25 mouse cellular contexts compared by ENCODE assay signal in genomic region chr7:99887230-99887735, GRCm38 (mm10). TPM values are rescaled to one million over a fixed set of nuclear protein-coding genes. Genes with fewer than 3 reads are reported as not detected.
DNase-seq lines count a peak whose midpoint lies in the region; ATAC-seq and TF ChIP-seq lines count a peak whose summit lies in the region.
"Had no signal": no experiment of that assay in that cellular context is flagged by ENCODE, and none has a peak within 500 bp of the region (broad histone marks: within the 10 kb centered on the region; RNA-seq: fewer than 3 reads in every experiment).

No protein-coding gene starts in this region.

- TF ChIP-seq CTCF in MEL (IDR thresholded peaks at IDR 0.05 in 2 of 3, conservative IDR thresholded peaks at IDR 0.05 in 1 of 3; ENCODE audit: control insufficient read depth in 1 of 3, insufficient read depth in 1 of 3, low read depth in 2 of 3, low read length in 3 of 3, poor library complexity in 1 of 3, severe bottlenecking in 1 of 3): no peak

- peaks cover 0 to 21% of the 10 kb centered on the region in 2 experiments; a peak in 2 of 4 replicates for H3K36me3 ChIP-seq in MEL (ENCODE audit: control insufficient read depth in 1 of 2, insufficient read depth in 2 of 2, low read length in 2 of 2)
- H3K36me3 ChIP-seq: embryonic facial prominence, embryonic 10.5 days; embryonic facial prominence, embryonic 12.5 days; forebrain, embryonic 15.5 days; G1E had no signal

- no peaks in the 10 kb centered on the region for H3K9me3 ChIP-seq in MEL (replicated peaks; ENCODE audit: insufficient read depth, low read length)
- H3K9me3 ChIP-seq: embryonic facial prominence, embryonic 10.5 days; embryonic facial prominence, embryonic 12.5 days; forebrain, embryonic 13.5 days; forebrain, embryonic 15.5 days; G1E had no signal

- H3K27ac ChIP-seq in MEL (ENCODE audit: control insufficient read depth, low read depth, low read length): no peak overlapping the region
- H3K27ac ChIP-seq: embryonic facial prominence, embryonic 10.5 days; embryonic facial prominence, embryonic 12.5 days; forebrain, embryonic 13.5 days; forebrain, embryonic 15.5 days had no signal

- ATAC-seq in granulocyte monocyte progenitor cell, adult 5-6 weeks (replicated peaks; ENCODE audit: poor library complexity, severe bottlenecking): peak; percentile 81
- peak; percentile 61 for ATAC-seq in megakaryocyte progenitor cell, adult 5-6 weeks (replicated peaks; ENCODE audit: poor library complexity)
- ATAC-seq in frontal cortex, adult (ENCODE audit: low TSS enrichment): no peak
- ATAC-seq: CD4-positive, CD25-positive, alpha-beta regulatory T cell, adult 4 months; forebrain, embryonic 13.5 days; forebrain, embryonic 15.5 days; forebrain, postnatal 0 days had no signal

- H3K79me2 ChIP-seq in MEL (ENCODE audit: control insufficient read depth, insufficient read depth, low read length, poor library complexity): no peaks in the 10 kb centered on the region

- no peak for TF ChIP-seq EP300 in MEL (IDR thresholded peaks at IDR 0.05; ENCODE audit: low read depth in 1 of 2, low read length in 2 of 2)

- DNase-seq in 416B (ENCODE audit: low read depth) (peak; percentile 77), MEL (ENCODE audit: low read depth, low spot score) (peak; percentile 46)
- DNase-seq in adrenal gland, postnatal 25 days: no peak
- DNase-seq in retina, postnatal 1 day: no peak
- no peak for DNase-seq in kidney, postnatal 36 days
- DNase-seq: adrenal gland, adult 2 months; adrenal gland, postnatal 10 days; adrenal gland, postnatal 36 days; B cell, adult 2 months; cerebellum, adult 11-12 months; cerebellum, adult 2 months; cerebellum, adult 9-10 months; cerebellum, postnatal 10 days; cerebellum, postnatal 25 days; forebrain, postnatal 0 days had no signal

- H3K9ac ChIP-seq in MEL (ENCODE audit: control insufficient read depth, low read depth, low read length, poor library complexity, severe bottlenecking): no peak overlapping the region
- H3K9ac ChIP-seq: embryonic facial prominence, embryonic 12.5 days; forebrain, embryonic 13.5 days; forebrain, embryonic 15.5 days; forebrain, postnatal 0 days had no signal

- H3K4me1 ChIP-seq in MEL (ENCODE audit: control insufficient read depth in 1 of 2, insufficient read depth in 2 of 2, low read length in 2 of 2): peaks cover 15 to 20% of the 10 kb centered on the region in 2 experiments
- H3K4me1 ChIP-seq: embryonic facial prominence, embryonic 12.5 days; forebrain, embryonic 15.5 days had no signal

- no peak for TF ChIP-seq POLR2A in MEL (IDR thresholded peaks at IDR 0.05; ENCODE audit: control insufficient read depth in 1 of 2, insufficient read depth in 1 of 2, low read depth in 1 of 2, low read length in 2 of 2, poor library complexity in 1 of 2)

- H3K27me3 ChIP-seq in MEL (ENCODE audit: control insufficient read depth in 1 of 2, insufficient read depth in 2 of 2, low read length in 2 of 2): no peaks in the 10 kb centered on the region
- H3K27me3 ChIP-seq: CH12.LX; embryonic facial prominence, embryonic 12.5 days; forebrain, embryonic 13.5 days; forebrain, embryonic 15.5 days had no signal

- H3K4me3 ChIP-seq in MEL (ENCODE audit: control insufficient read depth in 1 of 2, insufficient read depth in 1 of 2, low read depth in 2 of 2, low read length in 2 of 2): no peak overlapping the region
- H3K4me3 ChIP-seq: embryonic facial prominence, embryonic 10.5 days; embryonic facial prominence, embryonic 12.5 days; forebrain, embryonic 13.5 days; forebrain, embryonic 15.5 days had no signal

- TF ChIP-seq RAD21 in MEL (IDR thresholded peaks at IDR 0.05; ENCODE audit: low read depth, low read length): no peak

TF ChIP-seq in MEL, 35 proteins besides CTCF, POLR2A, EP300 and RAD21:
- TF ChIP-seq JUND (IDR thresholded peaks at IDR 0.05; ENCODE audit: low read depth, low read length) (no peak), USF2 (IDR thresholded peaks at IDR 0.05; ENCODE audit: borderline replicate concordance in 1 of 2, insufficient read depth in 1 of 2, low read depth in 1 of 2, low read length in 2 of 2) (no peak), CHD1 (IDR thresholded peaks at IDR 0.05; ENCODE audit: low read depth, low read length) (no peak), ETS1 (IDR thresholded peaks at IDR 0.05; ENCODE audit: low read depth, low read length) (no peak; the same call in 1 of the 2 replicates), MYC (IDR thresholded peaks at IDR 0.05; ENCODE audit: low read depth, low read length) (no peak), ELF1 (IDR thresholded peaks at IDR 0.05; ENCODE audit: low read depth, low read length) (no peak), MAZ (IDR thresholded peaks at IDR 0.05; ENCODE audit: low read depth, low read length) (no peak), MAFK (IDR thresholded peaks at IDR 0.05; ENCODE audit: borderline replicate concordance, low read depth, low read length) (no peak), BHLHE40 (IDR thresholded peaks at IDR 0.05; ENCODE audit: borderline replicate concordance, low read depth, low read length) (no peak), MAX (IDR thresholded peaks at IDR 0.05; ENCODE audit: low read length) (no peak), KAT2A (conservative IDR thresholded peaks at IDR 0.05; ENCODE audit: low read depth, low read length) (no peak), POLR2AphosphoS5 (IDR thresholded peaks at IDR 0.05; ENCODE audit: borderline replicate concordance, low read depth, low read length) (no peak), MYB (IDR thresholded peaks at IDR 0.05; ENCODE audit: low read depth, low read length) (no peak)

RNA-seq across cellular contexts. Expression of gene Spcs2, which starts 24.0 kb away (rescaled TPM):
- total RNA-seq in MEL (2012; rRNA removed): 203 and 241 TPM in 2 replicates
- polyA plus RNA-seq in MEL (2012; ENCODE audit: insufficient read depth in 1 of 2, insufficient read length in 2 of 2, low read depth in 1 of 2, low replicate concordance in 2 of 2, missing spikeins in 1 of 2): 100 to 1,000 TPM in 1 of 2 experiments, not detected in 1; 152 TPM
- 253 and 308 TPM in 2 replicates for total RNA-seq in granulocyte monocyte progenitor cell, adult 5-6 weeks (2014; fragmentation: Nextera tagmentation)
- total RNA-seq in granulocyte monocyte progenitor cell, adult 5-6 weeks (2017): 268 and 298 TPM in 2 replicates
- 372 and 413 TPM in 2 replicates for total RNA-seq in megakaryocyte progenitor cell, adult 5-6 weeks (2015)
- 255 and 284 TPM in 2 replicates for total RNA-seq in megakaryocyte progenitor cell, adult 5-6 weeks (2017)
- total RNA-seq in adrenal gland, postnatal 25 days (2021): 156 and 170 TPM in 2 replicates

RNA-seq across cellular contexts. Expression of gene Xrra1, which starts 28.4 kb away (rescaled TPM):
- 0.42 and 0.58 TPM in 2 replicates for total RNA-seq in MEL (2012; rRNA removed)
- 1 to 10 TPM in 1 of 2 experiments, not detected in 1; 1.2 TPM for polyA plus RNA-seq in MEL (2012; ENCODE audit: insufficient read depth in 1 of 2, insufficient read length in 2 of 2, low read depth in 1 of 2, low replicate concordance in 2 of 2, missing spikeins in 1 of 2)
- total RNA-seq in granulocyte monocyte progenitor cell, adult 5-6 weeks (2014; fragmentation: Nextera tagmentation): 1.3 TPM in 1 of 2 replicates, not detected in the other
- total RNA-seq in granulocyte monocyte progenitor cell, adult 5-6 weeks (2017): not detected in 2 replicates
- 0.17 TPM in 1 of 2 replicates, not detected in the other for total RNA-seq in megakaryocyte progenitor cell, adult 5-6 weeks (2015)
- 0.25 TPM in 1 of 2 replicates, not detected in the other for total RNA-seq in megakaryocyte progenitor cell, adult 5-6 weeks (2017)
- total RNA-seq in adrenal gland, postnatal 25 days (2021): 2.9 and 6.4 TPM in 2 replicates

RNA-seq across cellular contexts. Expression of gene Neu3, which starts 59.1 kb away (rescaled TPM):
- total RNA-seq in MEL (2012; rRNA removed): 3.0 and 3.1 TPM in 2 replicates
- polyA plus RNA-seq in MEL (2012; ENCODE audit: insufficient read depth in 1 of 2, insufficient read length in 2 of 2, low read depth in 1 of 2, low replicate concordance in 2 of 2, missing spikeins in 1 of 2): 1 to 10 TPM in 1 of 2 experiments, not detected in 1; 3.5 TPM
- total RNA-seq in granulocyte monocyte progenitor cell, adult 5-6 weeks (2014; fragmentation: Nextera tagmentation): 1.7 and 4.6 TPM in 2 replicates
- 0.82 and 1.3 TPM in 2 replicates for total RNA-seq in granulocyte monocyte progenitor cell, adult 5-6 weeks (2017)
- 1.7 and 1.9 TPM in 2 replicates for total RNA-seq in megakaryocyte progenitor cell, adult 5-6 weeks (2015)
- 1.6 and 3.4 TPM in 2 replicates for total RNA-seq in megakaryocyte progenitor cell, adult 5-6 weeks (2017)
- 1.6 and 2.7 TPM in 2 replicates for total RNA-seq in adrenal gland, postnatal 25 days (2021)

Comparison
In these comparisons a context has a peak if more than half of its experiments do, and no peak if none do; other contexts are left out.
1. DNase-seq: peak in 416B (single experiment) and MEL (single experiment); none in adrenal gland, postnatal 25 days (single experiment), retina, postnatal 1 day (single experiment) and kidney, postnatal 36 days (0 of 2).